Mouse (Mus musculus): ENCODE measurements around the gene Rreb1. TPM values are rescaled to one million over a fixed set of nuclear protein-coding genes. Genes with fewer than 3 reads are reported as not detected.
A peak's percentile ranks its signal among the peaks of the same experiment; 100 is the strongest.

The Rreb1 gene
- polyA plus RNA-seq, 1 experiment = 23.3 TPM

- TF ChIP-seq GATA1 (IDR thresholded peaks at IDR 0.05; ENCODE audit: borderline replicate concordance, low read length) (no peak), FLI1 (IDR thresholded peaks at IDR 0.05; ENCODE audit: low read length) (no peak)
- Histone ChIP-seq H3K9me3 (no peaks in the 10 kb centered on the region), H3K27me3 (replicated peaks) (no peaks in the 10 kb centered on the region), H3K4me1 (peaks cover 85% of the 10 kb centered on the region), H3K4me3 (replicated peaks) (peak overlapping the region; percentile 62), H3K36me3 (replicated peaks; ENCODE audit: low read length) (peaks cover 25% of the 10 kb centered on the region)
Measured at GRCm38 (mm10) chr13:37855765-37856164, 77.6 kb downstream of the Rreb1 start.

DNA sequence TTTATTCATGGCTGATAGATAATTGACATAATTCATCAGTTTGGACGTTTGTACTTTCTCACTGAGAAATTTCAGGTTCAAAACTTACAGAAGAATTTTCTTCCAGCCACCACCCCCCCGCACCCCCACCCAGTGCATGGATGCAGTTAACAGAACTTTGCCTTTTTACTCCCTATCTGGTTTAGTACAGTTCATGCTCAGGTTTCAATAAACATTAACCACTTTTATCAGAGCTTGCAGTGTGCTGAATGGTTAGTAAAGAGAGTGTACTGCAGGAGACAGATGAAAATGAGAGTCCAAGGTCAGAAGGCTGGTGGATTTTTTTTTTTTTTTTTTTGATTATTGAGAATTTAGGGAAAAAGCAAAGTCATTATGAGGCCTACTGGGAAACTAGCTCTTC, 78.3 kb downstream of the Rreb1 start:
- H3K36me3 ChIP-seq (replicated peaks; ENCODE audit: low read length) = peaks cover 32% of the 10 kb centered on the region
- H3K27me3 ChIP-seq (replicated peaks) = no peaks in the 10 kb centered on the region
- peak overlapping the region; percentile 95 for H3K4me3 ChIP-seq (replicated peaks)
- peaks cover 86% of the 10 kb centered on the region for H3K4me1 ChIP-seq
- H3K9me3 ChIP-seq = no peaks in the 10 kb centered on the region
- TF ChIP-seq GATA1 (IDR thresholded peaks at IDR 0.05; ENCODE audit: borderline replicate concordance, low read length) = no peak
- TF ChIP-seq FLI1 (IDR thresholded peaks at IDR 0.05; ENCODE audit: low read length) = no peak

GRCm38 (mm10) chr13:37857284-37858065, 79.3 kb downstream of the Rreb1 start:
- Histone ChIP-seq H3K9me3 (no peaks in the 10 kb centered on the region), H3K27me3 (replicated peaks) (no peaks in the 10 kb centered on the region), H3K4me1 (peaks cover 86% of the 10 kb centered on the region), H3K36me3 (replicated peaks; ENCODE audit: low read length) (peaks cover 28% of the 10 kb centered on the region), H3K4me3 (replicated peaks) (peak overlapping the region; percentile 95)
- TF ChIP-seq FLI1 (IDR thresholded peaks at IDR 0.05; ENCODE audit: low read length) (no peak), GATA1 (IDR thresholded peaks at IDR 0.05; ENCODE audit: borderline replicate concordance, low read length) (no peak)

DNA sequence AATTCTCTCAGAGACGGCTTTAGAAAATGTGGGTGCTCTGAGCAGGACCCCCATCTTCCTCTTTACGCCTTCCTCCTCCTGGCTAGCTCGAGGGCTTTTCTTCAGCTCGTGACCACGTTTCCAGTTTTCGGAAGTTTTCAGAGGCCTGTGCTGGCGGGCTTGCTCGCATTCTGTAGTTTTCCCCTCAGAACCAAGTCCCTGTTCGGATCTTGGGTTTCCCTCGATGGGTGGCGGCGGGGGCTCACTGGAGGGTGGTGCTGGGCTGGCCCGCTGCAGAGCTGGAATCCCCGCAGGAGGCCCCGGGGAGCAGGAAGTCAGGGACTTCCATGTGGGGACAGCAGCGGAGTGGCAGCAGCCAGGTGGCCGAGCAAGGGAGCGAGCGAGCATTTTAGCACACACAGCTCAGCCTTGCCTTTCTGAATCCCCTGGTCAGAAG, 79.9 kb downstream of the Rreb1 start:
- no peaks in the 10 kb centered on the region for H3K9me3 ChIP-seq
- no peaks in the 10 kb centered on the region for H3K27me3 ChIP-seq (replicated peaks)
- peaks cover 86% of the 10 kb centered on the region for H3K4me1 ChIP-seq
- H3K4me3 ChIP-seq (replicated peaks) = peak overlapping the region; percentile 95
- no peak for TF ChIP-seq GATA1 (IDR thresholded peaks at IDR 0.05; ENCODE audit: borderline replicate concordance, low read length)
- no peak for TF ChIP-seq FLI1 (IDR thresholded peaks at IDR 0.05; ENCODE audit: low read length)
- H3K36me3 ChIP-seq (replicated peaks; ENCODE audit: low read length) = peaks cover 27% of the 10 kb centered on the region

DNA sequence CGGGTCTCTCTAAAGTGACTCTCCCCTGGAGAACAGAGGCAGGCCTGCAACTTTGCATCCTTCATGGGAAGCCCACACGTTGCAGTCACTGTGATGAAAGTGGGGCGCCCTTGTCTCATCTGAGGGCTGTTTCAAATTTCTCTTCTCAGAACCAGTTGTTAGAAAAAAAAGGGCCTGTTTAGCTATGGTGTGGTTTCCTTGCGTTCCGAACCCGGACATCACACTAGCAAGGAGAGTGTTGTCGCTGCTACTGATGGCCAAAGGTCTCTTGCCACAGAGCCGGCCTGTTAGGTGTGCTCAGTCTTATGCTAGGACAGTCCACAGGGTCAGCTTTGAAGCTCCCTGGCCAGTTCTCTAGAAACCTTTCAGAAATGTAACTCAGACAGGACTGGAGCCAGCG, 80.3 kb downstream of the Rreb1 start:
- Histone ChIP-seq H3K9me3 (no peaks in the 10 kb centered on the region), H3K36me3 (replicated peaks; ENCODE audit: low read length) (peaks cover 27% of the 10 kb centered on the region), H3K27me3 (replicated peaks) (no peaks in the 10 kb centered on the region), H3K4me3 (replicated peaks) (peak overlapping the region; percentile 95), H3K4me1 (peaks cover 87% of the 10 kb centered on the region)
- TF ChIP-seq FLI1 (IDR thresholded peaks at IDR 0.05; ENCODE audit: low read length) = no peak
- no peak for TF ChIP-seq GATA1 (IDR thresholded peaks at IDR 0.05; ENCODE audit: borderline replicate concordance, low read length)

GRCm38 (mm10) chr13:37859782-37860181, 81.6 kb downstream of the Rreb1 start:
- Histone ChIP-seq H3K36me3 (replicated peaks; ENCODE audit: low read length) (peaks cover 35% of the 10 kb centered on the region), H3K27me3 (replicated peaks) (no peaks in the 10 kb centered on the region), H3K4me1 (peaks cover 88% of the 10 kb centered on the region), H3K4me3 (replicated peaks) (peak overlapping the region; percentile 3), H3K9me3 (no peaks in the 10 kb centered on the region)
- TF ChIP-seq GATA1 (IDR thresholded peaks at IDR 0.05; ENCODE audit: borderline replicate concordance, low read length) = no peak
- no peak for TF ChIP-seq FLI1 (IDR thresholded peaks at IDR 0.05; ENCODE audit: low read length)

- Histone ChIP-seq H3K4me1 (peaks cover 90% of the 10 kb centered on the region), H3K27me3 (replicated peaks) (no peaks in the 10 kb centered on the region), H3K36me3 (replicated peaks; ENCODE audit: low read length) (peaks cover 39% of the 10 kb centered on the region), H3K4me3 (replicated peaks) (peak overlapping the region; percentile 3), H3K9me3 (no peaks in the 10 kb centered on the region)
- TF ChIP-seq FLI1 (IDR thresholded peaks at IDR 0.05; ENCODE audit: low read length) (no peak), GATA1 (IDR thresholded peaks at IDR 0.05; ENCODE audit: borderline replicate concordance, low read length) (no peak)
Measured at GRCm38 (mm10) chr13:37860204-37860603, 82.0 kb downstream of the Rreb1 start.

DNA sequence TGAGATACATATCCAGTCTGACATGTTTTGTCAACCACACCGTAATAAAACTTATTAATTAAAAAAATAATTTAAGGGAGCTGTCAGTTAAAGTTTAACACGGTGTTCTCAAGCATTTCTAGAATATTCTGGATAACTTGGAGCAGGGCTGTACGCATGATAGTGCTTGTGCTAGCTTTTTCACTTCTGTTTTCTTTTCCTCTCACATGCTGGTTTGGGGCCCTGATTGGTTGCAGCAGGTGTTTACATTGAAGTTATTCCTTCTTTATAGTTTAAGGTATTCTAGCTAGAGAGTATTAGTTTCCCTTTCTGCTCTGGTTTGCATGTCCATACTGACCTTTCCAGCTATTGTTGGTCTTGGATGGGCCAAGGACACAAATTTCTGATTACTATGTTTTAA, 82.6 kb downstream of the Rreb1 start:
- H3K9me3 ChIP-seq = no peaks in the 10 kb centered on the region
- H3K36me3 ChIP-seq (replicated peaks; ENCODE audit: low read length) = peaks cover 42% of the 10 kb centered on the region
- TF ChIP-seq GATA1 (IDR thresholded peaks at IDR 0.05; ENCODE audit: borderline replicate concordance, low read length) = no peak
- TF ChIP-seq FLI1 (IDR thresholded peaks at IDR 0.05; ENCODE audit: low read length) = no peak
- no peak overlapping the region for H3K4me3 ChIP-seq (replicated peaks)
- H3K27me3 ChIP-seq (replicated peaks) = no peaks in the 10 kb centered on the region
- H3K4me1 ChIP-seq = peaks cover 93% of the 10 kb centered on the region

GRCm38 (mm10) chr13:37862492-37862891, 84.3 kb downstream of the Rreb1 start:
- Histone ChIP-seq H3K4me3 (replicated peaks) (peak overlapping the region; percentile 55), H3K36me3 (replicated peaks; ENCODE audit: low read length) (peaks cover 46% of the 10 kb centered on the region), H3K27me3 (replicated peaks) (no peaks in the 10 kb centered on the region), H3K4me1 (peaks cover 96% of the 10 kb centered on the region), H3K9me3 (no peaks in the 10 kb centered on the region)
- TF ChIP-seq GATA1 (IDR thresholded peaks at IDR 0.05; ENCODE audit: borderline replicate concordance, low read length) (no peak), FLI1 (IDR thresholded peaks at IDR 0.05; ENCODE audit: low read length) (no peak)

- no peak for TF ChIP-seq GATA1 (IDR thresholded peaks at IDR 0.05; ENCODE audit: borderline replicate concordance, low read length)
- TF ChIP-seq FLI1 (IDR thresholded peaks at IDR 0.05; ENCODE audit: low read length) = no peak
- Histone ChIP-seq H3K4me3 (replicated peaks) (peak overlapping the region; percentile 80), H3K36me3 (replicated peaks; ENCODE audit: low read length) (peaks cover 47% of the 10 kb centered on the region), H3K9me3 (no peaks in the 10 kb centered on the region), H3K4me1 (peaks cover 97% of the 10 kb centered on the region), H3K27me3 (replicated peaks) (no peaks in the 10 kb centered on the region)
Measured at GRCm38 (mm10) chr13:37863643-37864042, 85.4 kb downstream of the Rreb1 start.

All from megakaryocyte, embryonic 14.5 days (primary cell).